Mouse (Mus musculus): Measurements from ENCODE around the gene Hace1.
A peak's percentile ranks its signal among the peaks of the same experiment; 100 is the strongest.

DNA sequence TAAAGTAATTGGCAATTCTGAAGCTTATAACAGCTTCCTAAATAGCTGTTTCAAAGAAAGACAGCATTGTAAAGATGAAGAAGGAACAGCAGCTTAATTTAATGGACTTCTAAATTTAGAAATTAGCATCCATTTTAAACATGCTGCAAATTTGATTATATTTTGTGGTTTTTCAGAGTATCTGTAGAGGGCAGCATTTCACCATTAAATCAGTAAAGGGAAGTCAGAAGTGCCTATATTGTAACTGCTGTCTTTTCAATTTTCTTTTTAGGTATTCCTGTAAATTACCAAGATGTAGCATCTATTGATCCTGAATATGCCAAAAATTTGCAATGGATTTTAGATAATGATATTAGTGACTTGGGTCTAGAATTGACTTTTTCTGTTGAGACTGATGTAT, 99.2 kb downstream of the Hace1 start:
- peak in 1 of 2 experiments; percentile 71; a peak in 2 of 4 replicates for TF ChIP-seq CTCF (conservative IDR thresholded peaks at IDR 0.05 in 1 of 2, IDR thresholded peaks at IDR 0.05 in 1 of 2; ENCODE audit: low read depth in 2 of 2, low read length in 2 of 2)
- no peak for TF ChIP-seq POLR2A (IDR thresholded peaks at IDR 0.05; ENCODE audit: low read depth, low read length)
- no peak for TF ChIP-seq USF1 (IDR thresholded peaks at IDR 0.05; ENCODE audit: low read depth, low read length)
- no peak for TF ChIP-seq ZNF384 (IDR thresholded peaks at IDR 0.05; ENCODE audit: low read depth, low read length)

Data from CH12.LX (cell line).